Mouse (Mus musculus) lung, postnatal 0 days (tissue): ENCODE data around the gene Gzmd.

ENCODE experiments used
- CTCF ChIP-seq: IDR thresholded peaks from 2 replicates; pipeline ENCODE4 v1.5.1; 2016; ENCODE audit warnings: antibody characterized with exemption, mild to moderate bottlenecking
- EP300 ChIP-seq: IDR thresholded peaks from 2 replicates; pipeline ENCODE4 v1.6.1; 2016; ENCODE audit warnings: antibody characterized with exemption, mild to moderate bottlenecking, control low read depth

DNA sequence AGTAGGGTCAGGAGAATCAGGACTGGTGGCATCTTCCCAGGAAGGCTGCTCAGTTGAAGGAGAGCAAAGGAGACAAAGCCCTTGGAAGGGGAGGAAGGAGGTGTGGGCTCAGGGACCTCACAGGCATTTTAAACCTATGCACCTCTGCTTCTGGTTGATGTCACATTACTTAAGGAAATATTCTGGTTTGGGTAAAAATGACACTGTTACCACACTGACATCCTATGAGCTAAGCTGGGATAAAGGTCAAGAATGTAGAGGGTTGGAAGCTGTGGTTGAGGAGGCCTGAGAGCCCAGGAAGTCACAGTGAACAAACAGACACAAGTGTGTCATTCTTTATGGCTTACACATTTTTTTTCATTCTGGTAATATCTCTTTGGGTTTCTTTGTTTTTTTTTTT is 11.9 kb downstream of the Gzmd start, which contains the start of gene Gzme:
- TF ChIP-seq EP300, result no peak
- TF ChIP-seq CTCF, result no peak
